Mouse (Mus musculus): ENCODE measurements around the gene Muc3. TPM values are rescaled to one million over a fixed set of nuclear protein-coding genes. Genes with fewer than 3 reads are reported as not detected.
A peak's percentile ranks its signal among the peaks of the same experiment; 100 is the strongest.

The Muc3 gene
- total RNA-seq, 2 experiments from 2014 or later = not detected

GRCm38 (mm10) chr5:137103969-137104368 is 45.2 kb downstream of the Muc3 start:
- intact Hi-C loops (cut with DNase I) = loop anchor here (5.0 kb wide), 2 partner anchors 42 to 57 kb away; partner anchors contain the start of gene Ap1s1
- no peak for DNase-seq (ENCODE audit: extremely low spot score in 1 of 2, low spot score in 2 of 2)

GRCm38 (mm10) chr5:137102575-137103522 is 46.3 kb downstream of the Muc3 start:
- intact Hi-C loops (cut with DNase I) = loop anchor here (5.0 kb wide), 2 partner anchors 41 to 56 kb away; partner anchors contain the start of gene Ap1s1
- DNase-seq (ENCODE audit: extremely low spot score in 1 of 2, low spot score in 2 of 2) = peak in 1 of 2 experiments; percentile 59

DNA sequence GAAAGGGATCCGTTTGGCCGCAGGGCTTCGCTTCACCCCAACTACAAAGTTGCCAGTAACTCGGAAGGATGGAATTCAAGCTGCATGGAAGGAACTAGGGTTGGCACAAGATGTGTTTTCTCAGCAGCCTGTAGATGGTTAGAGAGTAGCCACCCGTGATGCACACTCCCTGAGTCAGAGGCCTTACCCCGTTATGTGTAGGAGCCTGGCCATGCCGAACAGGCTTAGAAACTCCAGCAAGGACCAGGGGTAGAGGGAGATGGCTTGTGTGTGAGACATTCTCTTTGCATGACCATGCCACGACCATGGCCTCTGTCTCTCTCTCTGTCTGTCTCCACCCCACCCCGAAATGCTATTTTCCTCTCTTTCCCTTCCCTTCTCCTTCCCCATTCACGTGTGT is 47.0 kb downstream of the Muc3 start:
- intact Hi-C loops (cut with DNase I) = loop anchor here (5.0 kb wide), 2 partner anchors 40 to 55 kb away; partner anchors contain the start of gene Ap1s1
- DNase-seq (ENCODE audit: extremely low spot score in 1 of 2, low spot score in 2 of 2) = no peak

GRCm38 (mm10) chr5:137100660-137101059 is 48.5 kb downstream of the Muc3 start:
- DNase-seq (ENCODE audit: extremely low spot score in 1 of 2, low spot score in 2 of 2) = no peak
- intact Hi-C loops (cut with DNase I) = loop anchor here (5.0 kb wide), 2 partner anchors 38 to 53 kb away; partner anchors contain the start of gene Ap1s1

- intact Hi-C loops (cut with DNase I) = no loop called here
- no peak for DNase-seq (ENCODE audit: extremely low spot score in 1 of 2, low spot score in 2 of 2)
Observed at GRCm38 (mm10) chr5:137098418-137098817, 50.7 kb downstream of the Muc3 start.

DNA sequence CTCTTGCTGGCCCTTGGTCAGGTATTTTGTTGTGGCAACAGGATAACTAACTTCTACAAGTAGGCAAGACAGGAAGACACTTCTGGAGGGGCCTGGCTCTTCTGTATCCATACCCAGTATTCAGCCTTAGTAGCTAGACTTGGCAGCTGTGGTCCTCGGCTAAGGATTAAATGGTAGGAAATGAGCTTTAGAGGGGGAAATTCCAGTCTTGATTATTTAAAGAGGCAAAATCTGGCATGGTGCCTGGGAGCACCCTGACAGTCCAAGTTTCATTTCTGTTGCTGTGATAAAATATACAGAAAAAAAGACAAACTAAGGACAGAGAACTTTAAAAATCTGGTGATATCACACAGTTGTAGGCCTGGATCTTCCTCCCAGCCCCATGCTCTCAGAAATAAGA is 53.1 kb downstream of the Muc3 start:
- DNase-seq (ENCODE audit: extremely low spot score in 1 of 2, low spot score in 2 of 2) = peak in 1 of 2 experiments; percentile 75
- intact Hi-C loops (cut with DNase I) = no loop called here

- DNase-seq (ENCODE audit: extremely low spot score in 1 of 2, low spot score in 2 of 2) = no peak
- intact Hi-C loops (cut with DNase I) = no loop called here
Observed at GRCm38 (mm10) chr5:137095135-137095534, 54.0 kb downstream of the Muc3 start.

GRCm38 (mm10) chr5:137093720-137094119 is 55.4 kb downstream of the Muc3 start:
- peak in 1 of 2 experiments; percentile 87 for DNase-seq (ENCODE audit: extremely low spot score in 1 of 2, low spot score in 2 of 2)
- intact Hi-C loops (cut with DNase I) = no loop called here

GRCm38 (mm10) chr5:137091560-137091959 is 57.6 kb downstream of the Muc3 start:
- intact Hi-C loops (cut with DNase I) = no loop called here
- DNase-seq (ENCODE audit: extremely low spot score in 1 of 2, low spot score in 2 of 2) = no peak

DNA sequence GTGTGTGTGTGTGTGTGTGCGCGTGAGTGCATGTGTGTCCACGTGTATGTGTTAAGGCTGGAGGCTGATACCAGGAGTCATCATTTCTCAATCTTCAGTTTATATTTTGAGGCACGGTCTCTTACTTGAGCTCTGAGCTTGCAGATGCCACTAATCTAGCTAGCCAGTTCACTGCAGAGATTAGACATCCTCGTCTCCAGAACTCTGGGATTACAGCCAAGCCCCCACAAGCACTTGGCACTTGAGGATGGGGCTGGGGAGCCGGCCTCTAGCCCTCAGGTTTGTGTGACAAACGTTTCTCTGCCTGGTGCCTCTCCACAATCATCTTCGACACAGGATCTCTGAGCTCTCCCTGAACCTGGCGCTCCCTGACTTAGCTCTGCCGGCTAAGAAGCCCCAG is 58.3 kb downstream of the Muc3 start:
- intact Hi-C loops (cut with DNase I) = no loop called here
- DNase-seq (ENCODE audit: extremely low spot score in 1 of 2, low spot score in 2 of 2) = no peak

- peak in 1 of 2 experiments; percentile 84 for DNase-seq (ENCODE audit: extremely low spot score in 1 of 2, low spot score in 2 of 2)
- intact Hi-C loops (cut with DNase I) = no loop called here
Observed at GRCm38 (mm10) chr5:137087410-137087809, 61.7 kb downstream of the Muc3 start.

DNA sequence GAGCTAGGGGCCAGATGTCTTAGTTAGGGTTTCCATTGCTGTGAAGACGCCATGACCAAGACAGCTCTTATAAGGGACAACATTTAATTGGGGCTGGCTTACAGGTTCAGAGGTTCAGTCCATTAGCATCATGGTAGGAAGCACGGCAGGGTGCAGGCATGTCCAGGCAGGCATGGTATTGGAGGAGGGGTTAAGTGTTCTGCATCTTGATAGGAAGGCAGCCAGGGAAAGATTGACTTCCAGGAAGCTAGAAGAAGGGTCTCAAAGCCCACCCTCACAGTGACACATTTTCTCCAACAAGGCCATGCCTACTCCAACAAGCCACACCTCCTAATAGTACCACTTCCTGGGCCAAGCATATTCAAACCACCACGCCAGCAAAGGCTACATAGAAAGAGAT is 63.4 kb downstream of the Muc3 start:
- intact Hi-C loops (cut with DNase I) = no loop called here
- DNase-seq (ENCODE audit: extremely low spot score in 1 of 2, low spot score in 2 of 2) = no peak

DNA sequence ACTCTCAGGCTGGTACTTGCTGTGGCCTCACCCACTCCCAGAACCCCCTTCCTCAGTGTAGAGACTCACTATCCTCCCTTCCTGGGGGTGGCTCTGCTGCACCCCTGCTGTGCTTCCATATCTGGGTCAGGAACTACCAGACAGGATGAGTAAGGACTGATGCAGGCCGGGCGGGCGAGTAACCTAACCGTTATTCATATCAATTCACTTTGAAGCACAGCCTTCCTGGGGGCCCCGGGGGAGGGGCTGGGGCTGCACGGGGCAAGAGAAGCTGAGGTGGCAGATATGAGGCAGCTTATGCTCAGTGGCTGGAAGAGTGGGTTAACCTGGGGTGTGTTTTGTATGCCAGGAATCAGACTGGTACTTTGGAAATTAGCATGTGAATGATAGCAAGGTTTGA is 64.1 kb downstream of the Muc3 start:
- no peak for DNase-seq (ENCODE audit: extremely low spot score in 1 of 2, low spot score in 2 of 2)
- intact Hi-C loops (cut with DNase I) = no loop called here

Other genes with a start within 250 kb of the Muc3 start
- 10 to 100 TPM; 88.2 to 88.9 TPM for gene Ift22, start 241.2 kb downstream of the Muc3 start, total RNA-seq (2021)
- gene Fis1, start 196.0 kb downstream of the Muc3 start, total RNA-seq (2021) = 100 to 1,000 TPM; 226 to 227 TPM
- gene Cldn15, start 182.7 kb downstream of the Muc3 start, total RNA-seq (2021) = not detected
- 10 to 100 TPM; 32.5 to 39.6 TPM for gene Plod3, start 162.3 kb downstream of the Muc3 start, total RNA-seq (2021)
- 10 to 100 TPM; 77.5 to 84.5 TPM for gene Znhit1, start 161.3 kb downstream of the Muc3 start, total RNA-seq (2021)
- 100 to 1,000 TPM; 200 to 207 TPM for gene Vgf, start 122.9 kb downstream of the Muc3 start, total RNA-seq (2021)
- 100 to 1,000 TPM; 228 to 230 TPM for gene Ap1s1, start 103.2 kb downstream of the Muc3 start, total RNA-seq (2021)
- gene Serpine1, start 77.1 kb downstream of the Muc3 start, total RNA-seq (2021) = under 1 TPM; 0.71 to 0.97 TPM
- gene Trim56, start 33.1 kb downstream of the Muc3 start, total RNA-seq (2021) = 1 to 10 TPM; 3.0 to 3.9 TPM
- 1 to 10 TPM; 2.7 to 3.8 TPM for gene Muc3a, start 63.1 kb upstream of the Muc3 start, total RNA-seq (2021)
- gene Ache, start 138.2 kb upstream of the Muc3 start, total RNA-seq (2021) = 100 to 1,000 TPM in 1 of 2 experiments, 10 to 100 TPM in 1; 99.1 to 105 TPM
- 10 to 100 TPM; 20.4 to 20.8 TPM for gene Ufsp1, start 145.3 kb upstream of the Muc3 start, total RNA-seq (2021)
- 100 to 1,000 TPM; 164 to 170 TPM for gene Srrt, start 158.4 kb upstream of the Muc3 start, total RNA-seq (2021)
- gene Trip6, start 165.1 kb upstream of the Muc3 start, total RNA-seq (2021) = 1 to 10 TPM; 4.1 to 4.9 TPM
- gene Slc12a9, start 184.3 kb upstream of the Muc3 start, total RNA-seq (2021) = 10 to 100 TPM; 28.6 to 28.9 TPM
- gene Ephb4, start 200.8 kb upstream of the Muc3 start, total RNA-seq (2021) = 1 to 10 TPM; 5.4 to 7.5 TPM

Measured in left cerebral cortex, postnatal 10 days (tissue).